ENCODE assay signal across 9 mouse cellular contexts in the genomic region with DNA sequence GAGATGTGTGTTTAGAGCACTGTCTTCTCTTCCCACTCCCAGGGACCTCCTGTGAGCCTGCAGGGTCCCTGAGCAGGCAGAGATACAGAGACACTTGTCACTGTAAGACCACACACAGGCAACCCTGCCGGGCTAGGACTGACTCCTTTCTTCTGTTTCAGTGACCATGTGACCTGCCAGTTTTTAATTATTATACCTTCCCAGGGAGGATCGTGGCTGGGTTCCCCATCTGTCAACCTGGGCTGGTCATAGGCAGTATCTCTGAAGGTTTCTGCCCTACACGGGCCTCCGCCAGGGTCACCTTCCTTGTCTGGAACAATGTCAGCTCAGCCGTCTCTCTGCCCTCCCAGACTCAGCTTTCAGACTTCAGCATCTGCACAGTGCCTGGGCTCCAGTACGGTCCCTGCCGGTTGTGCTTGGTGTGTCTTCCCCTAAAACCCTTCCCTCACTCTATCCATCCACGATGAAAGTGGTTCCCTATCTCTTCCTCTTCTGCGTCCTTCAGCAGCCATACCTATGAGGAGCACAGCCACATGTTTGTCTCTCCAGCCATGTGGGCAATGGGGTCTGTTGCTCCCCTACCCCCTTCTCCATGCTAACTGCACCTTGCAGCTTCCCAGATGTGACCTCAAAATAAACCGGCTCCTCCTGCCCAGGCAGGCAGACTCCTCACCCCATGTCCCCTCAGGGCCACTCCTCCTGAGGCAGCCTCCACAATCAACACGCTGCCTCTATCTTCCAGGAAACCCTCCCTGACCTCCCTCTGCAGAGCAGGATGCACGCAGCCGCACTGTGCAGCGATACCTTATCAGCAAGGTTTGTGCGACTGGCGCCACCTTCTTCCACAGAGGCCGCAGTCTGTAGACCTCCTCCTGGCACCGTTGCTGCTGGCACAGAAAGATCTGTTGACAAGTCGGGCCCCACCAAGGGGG. TPM values are rescaled to one million over a fixed set of nuclear protein-coding genes. Genes with fewer than 3 reads are reported as not detected.
DNase-seq lines count a peak whose midpoint lies in the region; ATAC-seq lines count a peak whose summit lies in the region.
"Had no signal": no experiment of that assay in that cellular context is flagged by ENCODE, and none has a peak within 500 bp of the region (broad histone marks: within the 10 kb centered on the region; RNA-seq: fewer than 3 reads in every experiment).

No protein-coding gene starts in this region.

- H3K4me3 ChIP-seq in lung, embryonic 16.5 days (ENCODE audit: low read length) = no peak overlapping the region
- no peak overlapping the region for H3K4me3 ChIP-seq in forebrain, embryonic 15.5 days
- no peak overlapping the region for H3K4me3 ChIP-seq in intestine, embryonic 16.5 days (ENCODE audit: low read length)
- H3K4me3 ChIP-seq in stomach, embryonic 16.5 days (replicated peaks; ENCODE audit: low read length) = no peak overlapping the region

- H3K27me3 ChIP-seq in lung, embryonic 16.5 days (ENCODE audit: control insufficient read depth, insufficient read depth, low read depth, low read length) = peaks cover 2% of the 10 kb centered on the region; the same call in 1 of the 2 replicates
- no peaks in the 10 kb centered on the region for H3K27me3 ChIP-seq in forebrain, embryonic 15.5 days
- peaks cover 2% of the 10 kb centered on the region; the same call in 1 of the 2 replicates for H3K27me3 ChIP-seq in intestine, embryonic 16.5 days (replicated peaks; ENCODE audit: control insufficient read depth, insufficient read depth, low read length)
- peaks cover 1% of the 10 kb centered on the region; the same call in 1 of the 2 replicates for H3K27me3 ChIP-seq in stomach, embryonic 16.5 days (ENCODE audit: control insufficient read depth, insufficient read depth, low read length)

- no peak overlapping the region for H3K4me2 ChIP-seq in lung, embryonic 16.5 days (ENCODE audit: low read depth, low read length)
- no peak overlapping the region for H3K4me2 ChIP-seq in forebrain, embryonic 15.5 days (replicated peaks)
- H3K4me2 ChIP-seq in intestine, embryonic 16.5 days (ENCODE audit: low read depth, low read length) = no peak overlapping the region; the same call in 1 of the 2 replicates
- H3K4me2 ChIP-seq in stomach, embryonic 16.5 days (ENCODE audit: low read depth, low read length) = no peak overlapping the region

- no peak for DNase-seq in lung, postnatal 10 days
- no peak for DNase-seq in left cerebral cortex, adult 9 months (ENCODE audit: low spot score in 2 of 2)
- no peak for DNase-seq in yolk sac, embryonic 10.5 days (ENCODE audit: low spot score)
- no peak for DNase-seq in right cerebral cortex, postnatal 10 days (ENCODE audit: low spot score in 2 of 2)
- DNase-seq: kidney, adult 11 months had no signal

- H3K36me3 ChIP-seq in lung, embryonic 16.5 days (ENCODE audit: control insufficient read depth, insufficient read depth, low read length) = no peaks in the 10 kb centered on the region
- no peaks in the 10 kb centered on the region for H3K36me3 ChIP-seq in forebrain, embryonic 15.5 days
- no peaks in the 10 kb centered on the region for H3K36me3 ChIP-seq in intestine, embryonic 16.5 days (ENCODE audit: control insufficient read depth, insufficient read depth, low read length)
- no peaks in the 10 kb centered on the region for H3K36me3 ChIP-seq in stomach, embryonic 16.5 days (ENCODE audit: control insufficient read depth, insufficient read depth, low read length)

- 37% methylated on average over 19 of the region's 19 CpGs for WGBS in lung, embryonic 16.5 days
- whole genome bisulfite sequencing in forebrain, embryonic 15.5 days = 51% methylated on average over 19 of the region's 19 CpGs
- WGBS in intestine, embryonic 16.5 days = 46% methylated on average over 19 of the region's 19 CpGs
- 43% methylated on average over 19 of the region's 19 CpGs for WGBS in stomach, embryonic 16.5 days

- H3K4me1 ChIP-seq in lung, embryonic 16.5 days (replicated peaks; ENCODE audit: control insufficient read depth, insufficient read depth, low read length) = no peaks in the 10 kb centered on the region
- H3K4me1 ChIP-seq in forebrain, embryonic 15.5 days = peaks cover 67% of the 10 kb centered on the region
- H3K4me1 ChIP-seq in intestine, embryonic 16.5 days (ENCODE audit: control insufficient read depth, insufficient read depth, low read length) = peaks cover 5% of the 10 kb centered on the region; the same call in 1 of the 2 replicates
- no peaks in the 10 kb centered on the region; the same call in 1 of the 2 replicates for H3K4me1 ChIP-seq in stomach, embryonic 16.5 days (ENCODE audit: control insufficient read depth, insufficient read depth, low read length)

- 0 out of 2 replicates have a peak, but pooled peaks have one; percentile 23 for ATAC-seq in lung, embryonic 16.5 days (ENCODE audit: low read depth)
- no peak for ATAC-seq in forebrain, embryonic 15.5 days (replicated peaks)
- peak; percentile 80 for ATAC-seq in intestine, embryonic 16.5 days
- peak; percentile 82 for ATAC-seq in stomach, embryonic 16.5 days (ENCODE audit: insufficient read depth, low FRiP score)

- H3K27ac ChIP-seq in lung, embryonic 16.5 days (ENCODE audit: low read length) = no peak overlapping the region
- peak overlapping the region; percentile 93 for H3K27ac ChIP-seq in forebrain, embryonic 15.5 days (replicated peaks)
- H3K27ac ChIP-seq in intestine, embryonic 16.5 days (ENCODE audit: low read length) = no peak overlapping the region
- H3K27ac ChIP-seq in stomach, embryonic 16.5 days (ENCODE audit: low read length) = no peak overlapping the region

- no peaks in the 10 kb centered on the region for H3K9me3 ChIP-seq in lung, embryonic 16.5 days (ENCODE audit: control insufficient read depth, low read length)
- no peaks in the 10 kb centered on the region for H3K9me3 ChIP-seq in forebrain, embryonic 15.5 days
- H3K9me3 ChIP-seq in intestine, embryonic 16.5 days (ENCODE audit: control insufficient read depth, low read length) = no peaks in the 10 kb centered on the region
- H3K9me3 ChIP-seq in stomach, embryonic 16.5 days (replicated peaks; ENCODE audit: control insufficient read depth, low read length) = no peaks in the 10 kb centered on the region

- H3K9ac ChIP-seq in lung, embryonic 16.5 days (ENCODE audit: low read length) = no peak overlapping the region
- H3K9ac ChIP-seq in forebrain, embryonic 15.5 days (replicated peaks) = 0 out of 2 replicates have a peak overlapping the region, but pooled peaks have one; percentile 6
- H3K9ac ChIP-seq in intestine, embryonic 16.5 days (ENCODE audit: low read depth, low read length) = 0 out of 2 replicates have a peak overlapping the region, but pooled peaks have one; percentile 3
- H3K9ac ChIP-seq in stomach, embryonic 16.5 days (ENCODE audit: low read length) = no peak overlapping the region

RNA-seq across cellular contexts. Expression of gene Cbfa2t3, which starts 36.9 kb away (rescaled TPM):
- polyA plus RNA-seq in lung, embryonic 16.5 days (2015; fragmentation: Nextera tagmentation; extraction: Ambion mirVana) = 5.8 and 6.8 TPM in 2 replicates
- polyA plus RNA-seq in forebrain, embryonic 15.5 days (2015; fragmentation: Nextera tagmentation; extraction: Ambion mirVana) = 13.2 and 14.0 TPM in 2 replicates
- polyA plus RNA-seq in intestine, embryonic 16.5 days (2015; fragmentation: Nextera tagmentation; extraction: Ambion mirVana) = 4.1 and 5.2 TPM in 2 replicates
- polyA plus RNA-seq in stomach, embryonic 16.5 days (2015; fragmentation: Nextera tagmentation; extraction: Ambion mirVana) = 3.2 and 4.1 TPM in 2 replicates

RNA-seq across cellular contexts. Expression of gene Acsf3, which starts 39.5 kb away (rescaled TPM):
- 17.0 and 17.1 TPM in 2 replicates for polyA plus RNA-seq in lung, embryonic 16.5 days (2015; fragmentation: Nextera tagmentation; extraction: Ambion mirVana)
- 14.6 and 16.4 TPM in 2 replicates for polyA plus RNA-seq in forebrain, embryonic 15.5 days (2015; fragmentation: Nextera tagmentation; extraction: Ambion mirVana)
- polyA plus RNA-seq in intestine, embryonic 16.5 days (2015; fragmentation: Nextera tagmentation; extraction: Ambion mirVana) = 31.4 and 34.5 TPM in 2 replicates
- 20.1 and 20.9 TPM in 2 replicates for polyA plus RNA-seq in stomach, embryonic 16.5 days (2015; fragmentation: Nextera tagmentation; extraction: Ambion mirVana)

Comparison
In these comparisons a context has a peak if more than half of its experiments do, and no peak if none do; other contexts are left out.
1. H3K9ac ChIP-seq: peak in forebrain, embryonic 15.5 days (single experiment) and intestine, embryonic 16.5 days (single experiment); none in lung, embryonic 16.5 days (single experiment) and stomach, embryonic 16.5 days (single experiment).